Mouse (Mus musculus) embryonic fibroblast, embryonic 13.5 days (primary cell): ENCODE measurements at regions not wholly inside any gene's neighbourhood (a gene's known extent, or its start where the extent isn't known, plus 50 kb on each side); places are given as distances from the start of the nearest gene placed in this dataset.

ENCODE experiments used
- CTCF ChIP-seq: IDR thresholded peaks from 2 replicates; pipeline ENCODE4 v1.5.1; 2011; ENCODE audit warnings: mild to moderate bottlenecking, control low read depth, low read length, moderate library complexity, borderline replicate concordance; ENCODE audit not compliant: insufficient read depth
- POLR2A ChIP-seq: IDR thresholded peaks from 2 replicates; pipeline ENCODE4 v1.6.1; 2011; ENCODE audit warnings: low read depth, mild to moderate bottlenecking, control low read depth, low read length, moderate library complexity

DNA sequence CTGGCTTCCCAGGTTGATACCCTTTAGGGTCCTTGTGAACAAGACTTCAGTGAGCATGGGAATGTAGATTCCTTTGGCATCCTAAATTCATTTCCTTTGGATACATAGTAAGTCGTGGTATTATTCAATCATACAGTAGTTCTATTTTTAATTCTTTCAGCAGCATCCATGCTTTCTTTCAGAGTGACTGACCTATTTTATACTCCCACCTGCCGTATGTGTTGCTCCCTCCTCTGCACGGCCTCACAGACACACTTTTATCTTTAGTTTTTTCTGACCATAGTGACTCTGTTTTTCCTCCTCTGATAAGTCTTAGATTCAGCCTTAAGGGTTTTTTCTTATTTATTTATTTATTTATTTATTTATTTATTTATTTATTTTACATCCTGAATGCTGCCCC lies 103.9 kb upstream of the Dync1i1 start:
- TF ChIP-seq POLR2A = no peak
- no peak for TF ChIP-seq CTCF
